Mouse (Mus musculus): ENCODE results near the gene Hoxb5. TPM values are rescaled to one million over a fixed set of nuclear protein-coding genes. Genes with fewer than 3 reads are reported as not detected.

Gene Hoxb5
- polyA plus RNA-seq, 1 experiment = not detected

DNA sequence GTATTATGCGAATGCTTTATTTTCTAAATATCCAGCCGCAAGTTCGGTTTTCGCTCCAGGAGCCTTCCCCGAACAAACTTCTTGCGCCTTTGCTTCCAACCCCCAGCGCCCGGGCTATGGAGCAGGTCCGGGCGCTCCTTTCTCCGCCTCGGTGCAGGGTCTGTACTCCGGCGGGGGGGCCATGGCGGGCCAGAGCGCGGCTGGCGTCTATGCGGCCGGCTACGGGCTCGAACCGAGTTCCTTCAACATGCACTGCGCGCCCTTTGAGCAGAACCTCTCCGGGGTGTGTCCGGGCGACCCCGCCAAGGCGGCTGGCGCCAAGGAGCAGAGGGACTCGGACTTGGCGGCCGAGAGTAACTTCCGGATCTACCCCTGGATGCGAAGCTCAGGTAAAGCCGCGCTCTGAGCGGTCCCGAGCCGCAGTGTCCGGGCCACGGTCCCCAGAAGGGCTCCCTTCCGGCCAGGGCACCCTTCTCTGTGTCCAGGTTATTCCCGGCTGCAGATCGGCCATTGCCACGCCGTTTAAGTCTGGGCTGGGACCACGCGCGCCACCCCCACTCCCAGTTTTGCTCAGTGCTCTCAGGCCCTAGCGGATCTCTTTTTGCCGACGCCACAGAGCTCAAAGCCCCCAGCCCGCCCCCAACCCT is 16.3 kb upstream of the Hoxb5 start:
- Histone ChIP-seq H3K79me2 (ENCODE audit: control insufficient read depth, insufficient read depth) (no peaks in the 10 kb centered on the region), H3K27me3 (ENCODE audit: control insufficient read depth, insufficient read depth, insufficient read length) (peaks cover 89% of the 10 kb centered on the region), H3K36me3 (ENCODE audit: control insufficient read depth, insufficient read depth) (no peaks in the 10 kb centered on the region), H3K4me3 (no peak overlapping the region), H3ac (ENCODE audit: control insufficient read depth, insufficient read length) (no peak overlapping the region), H3K4me2 (ENCODE audit: low read depth) (no peak overlapping the region)
- no peak for TF ChIP-seq REST (IDR thresholded peaks at IDR 0.05; ENCODE audit: insufficient read depth, insufficient read length)
- no peak for TF ChIP-seq POLR2AphosphoS2 (IDR thresholded peaks at IDR 0.05; ENCODE audit: insufficient read length, low read depth)
- no peak for TF ChIP-seq CEBPB (IDR thresholded peaks at IDR 0.05; ENCODE audit: insufficient read depth, poor library complexity, severe bottlenecking)

DNA sequence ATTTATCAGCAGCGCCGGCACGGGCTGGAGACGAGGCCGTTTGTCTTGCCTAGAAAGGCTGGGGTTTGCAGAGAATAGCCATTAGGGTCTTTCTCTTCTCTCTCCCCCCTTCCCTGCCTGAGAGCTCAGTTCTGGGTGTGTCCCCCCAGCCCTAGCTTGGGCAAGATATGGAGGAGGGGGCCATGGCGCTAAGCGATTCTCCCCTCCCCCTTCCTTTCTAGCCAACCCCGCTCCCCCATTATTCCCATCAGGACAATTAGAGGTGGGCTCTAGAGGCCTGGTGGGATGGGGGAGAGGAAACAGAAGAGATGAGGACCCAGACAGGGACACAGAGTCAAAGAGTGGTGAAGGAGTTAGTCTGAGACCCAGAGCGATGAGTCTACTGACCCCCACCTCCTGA is 15.7 kb upstream of the Hoxb5 start:
- no peaks in the 10 kb centered on the region for H3K36me3 ChIP-seq (ENCODE audit: control insufficient read depth, insufficient read depth)
- H3K79me2 ChIP-seq (ENCODE audit: control insufficient read depth, insufficient read depth) = no peaks in the 10 kb centered on the region
- peaks cover 87% of the 10 kb centered on the region for H3K27me3 ChIP-seq (ENCODE audit: control insufficient read depth, insufficient read depth, insufficient read length)
- no peak overlapping the region for H3K4me2 ChIP-seq (ENCODE audit: low read depth)
- H3K4me3 ChIP-seq = no peak overlapping the region
- TF ChIP-seq POLR2AphosphoS2 (IDR thresholded peaks at IDR 0.05; ENCODE audit: insufficient read length, low read depth) (no peak), MYOG (IDR thresholded peaks at IDR 0.05; ENCODE audit: control insufficient read depth in 1 of 3, insufficient read depth in 1 of 3, insufficient read length in 2 of 3, low read depth in 2 of 3) (no peak), TCF3 (IDR thresholded peaks at IDR 0.05; ENCODE audit: insufficient read length, low read depth) (no peak), CEBPB (IDR thresholded peaks at IDR 0.05; ENCODE audit: insufficient read depth, poor library complexity, severe bottlenecking) (no peak), MYOD1 (IDR thresholded peaks at IDR 0.05; ENCODE audit: control insufficient read depth in 1 of 3, insufficient read length in 2 of 3, low read depth in 2 of 3) (no peak), SRF (IDR thresholded peaks at IDR 0.05; ENCODE audit: control insufficient read depth, insufficient read length, low read depth) (no peak), E2F4 (IDR thresholded peaks at IDR 0.05; ENCODE audit: insufficient read depth) (no peak), TCF12 (IDR thresholded peaks at IDR 0.05; ENCODE audit: insufficient read depth, poor library complexity, severe bottlenecking) (no peak), POLR2A (IDR thresholded peaks at IDR 0.05; ENCODE audit: insufficient read length, low read depth) (no peak), REST (IDR thresholded peaks at IDR 0.05; ENCODE audit: insufficient read depth, insufficient read length) (no peak)
- no peak overlapping the region for H3ac ChIP-seq (ENCODE audit: control insufficient read depth, insufficient read length)

DNA sequence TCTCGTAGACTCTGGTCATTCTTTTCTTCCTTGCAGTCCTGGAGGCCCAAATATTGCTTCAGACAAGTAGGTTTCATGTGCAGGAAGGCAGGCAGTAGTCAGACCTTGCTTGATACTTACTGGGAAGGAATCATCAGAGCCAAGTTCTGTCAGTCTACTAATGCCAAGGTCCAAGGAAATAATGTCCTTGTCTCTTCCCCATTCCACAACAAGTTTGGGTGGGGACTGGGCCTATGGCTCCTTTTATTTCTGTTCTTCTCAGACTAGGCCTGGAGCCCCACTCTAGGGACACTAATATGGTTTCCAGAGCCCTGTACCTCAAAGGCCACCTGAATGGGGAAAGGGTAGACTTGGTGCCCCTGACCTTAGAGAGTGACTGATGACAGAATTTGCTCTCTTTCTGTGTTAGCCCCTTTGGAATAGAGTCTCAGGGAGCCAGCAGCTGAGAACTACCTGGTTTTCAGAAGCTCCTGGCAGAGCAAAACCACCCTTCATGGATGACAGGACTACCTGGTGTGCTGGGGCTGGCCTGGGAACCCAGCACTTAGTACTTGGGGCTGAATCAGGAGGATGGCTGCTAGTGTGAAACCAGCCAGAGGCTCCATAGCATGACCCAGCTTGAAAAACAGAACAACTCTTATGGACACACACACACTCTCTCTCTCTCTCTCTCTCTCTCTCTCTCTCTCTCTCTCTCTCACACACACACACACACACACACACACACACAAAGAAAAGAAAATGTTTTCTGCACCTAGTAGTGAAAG is 14.5 kb upstream of the Hoxb5 start:
- Histone ChIP-seq H3K4me2 (ENCODE audit: low read depth) (no peak overlapping the region), H3K36me3 (ENCODE audit: control insufficient read depth, insufficient read depth) (no peaks in the 10 kb centered on the region), H3K27me3 (ENCODE audit: control insufficient read depth, insufficient read depth, insufficient read length) (peaks cover 86% of the 10 kb centered on the region), H3K79me2 (ENCODE audit: control insufficient read depth, insufficient read depth) (no peaks in the 10 kb centered on the region), H3K4me3 (no peak overlapping the region), H3ac (ENCODE audit: control insufficient read depth, insufficient read length) (no peak overlapping the region)
- no peak for TF ChIP-seq TCF12 (IDR thresholded peaks at IDR 0.05; ENCODE audit: insufficient read depth, poor library complexity, severe bottlenecking)
- no peak for TF ChIP-seq MYOD1 (IDR thresholded peaks at IDR 0.05; ENCODE audit: control insufficient read depth in 1 of 3, insufficient read length in 2 of 3, low read depth in 2 of 3)

- H3K4me2 ChIP-seq (ENCODE audit: low read depth) = no peak overlapping the region
- H3K36me3 ChIP-seq (ENCODE audit: control insufficient read depth, insufficient read depth) = no peaks in the 10 kb centered on the region
- peaks cover 83% of the 10 kb centered on the region for H3K27me3 ChIP-seq (ENCODE audit: control insufficient read depth, insufficient read depth, insufficient read length)
- no peak for TF ChIP-seq POLR2A (IDR thresholded peaks at IDR 0.05; ENCODE audit: insufficient read length, low read depth)
- no peak for TF ChIP-seq SRF (IDR thresholded peaks at IDR 0.05; ENCODE audit: control insufficient read depth, insufficient read length, low read depth)
- no peak for TF ChIP-seq TCF12 (IDR thresholded peaks at IDR 0.05; ENCODE audit: insufficient read depth, poor library complexity, severe bottlenecking)
- TF ChIP-seq REST (IDR thresholded peaks at IDR 0.05; ENCODE audit: insufficient read depth, insufficient read length) = no peak
- no peak for TF ChIP-seq USF1 (IDR thresholded peaks at IDR 0.05; ENCODE audit: low read depth)
- no peak for TF ChIP-seq MYOD1 (IDR thresholded peaks at IDR 0.05; ENCODE audit: control insufficient read depth in 1 of 3, insufficient read length in 2 of 3, low read depth in 2 of 3)
- TF ChIP-seq E2F4 (IDR thresholded peaks at IDR 0.05; ENCODE audit: insufficient read depth) = no peak
- no peak for TF ChIP-seq POLR2AphosphoS2 (IDR thresholded peaks at IDR 0.05; ENCODE audit: insufficient read length, low read depth)
- no peak for TF ChIP-seq CEBPB (IDR thresholded peaks at IDR 0.05; ENCODE audit: insufficient read depth, poor library complexity, severe bottlenecking)
- TF ChIP-seq MAX (IDR thresholded peaks at IDR 0.05; ENCODE audit: low read depth) = no peak
- no peak for TF ChIP-seq TCF3 (IDR thresholded peaks at IDR 0.05; ENCODE audit: insufficient read length, low read depth)
- TF ChIP-seq MYOG (IDR thresholded peaks at IDR 0.05; ENCODE audit: control insufficient read depth in 1 of 3, insufficient read depth in 1 of 3, insufficient read length in 2 of 3, low read depth in 2 of 3) = no peak
- no peaks in the 10 kb centered on the region for H3K79me2 ChIP-seq (ENCODE audit: control insufficient read depth, insufficient read depth)
- H3K4me3 ChIP-seq = no peak overlapping the region
- no peak overlapping the region for H3ac ChIP-seq (ENCODE audit: control insufficient read depth, insufficient read length)
Measured at GRCm38 (mm10) chr11:96289293-96289692, 13.8 kb upstream of the Hoxb5 start.

DNA sequence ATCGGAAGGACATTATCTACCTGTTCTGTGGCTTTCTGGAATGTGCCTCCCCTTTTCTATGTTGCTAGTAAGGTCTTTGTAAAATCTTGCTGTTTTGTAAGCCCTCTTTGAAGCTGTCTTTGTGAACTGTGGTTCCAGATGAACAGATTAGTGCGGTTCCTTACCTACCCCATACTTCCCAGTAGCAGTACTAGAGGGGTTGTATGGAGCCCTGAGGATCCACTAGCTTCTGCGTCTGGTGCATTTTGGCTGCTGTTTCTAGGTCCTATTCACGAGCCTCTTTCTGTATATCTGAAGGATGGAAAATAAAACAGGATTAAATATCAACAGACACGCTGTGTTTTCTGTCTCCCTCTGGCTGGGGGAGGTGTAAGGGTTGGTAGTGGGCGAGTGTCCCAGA is 13.3 kb upstream of the Hoxb5 start:
- no peaks in the 10 kb centered on the region for H3K79me2 ChIP-seq (ENCODE audit: control insufficient read depth, insufficient read depth)
- H3K4me3 ChIP-seq = no peak overlapping the region
- TF ChIP-seq CEBPB (IDR thresholded peaks at IDR 0.05; ENCODE audit: insufficient read depth, poor library complexity, severe bottlenecking) = no peak
- no peak for TF ChIP-seq TCF12 (IDR thresholded peaks at IDR 0.05; ENCODE audit: insufficient read depth, poor library complexity, severe bottlenecking)
- no peak for TF ChIP-seq MYOD1 (IDR thresholded peaks at IDR 0.05; ENCODE audit: control insufficient read depth in 1 of 3, insufficient read length in 2 of 3, low read depth in 2 of 3)
- TF ChIP-seq TCF3 (IDR thresholded peaks at IDR 0.05; ENCODE audit: insufficient read length, low read depth) = no peak
- TF ChIP-seq REST (IDR thresholded peaks at IDR 0.05; ENCODE audit: insufficient read depth, insufficient read length) = no peak
- no peak for TF ChIP-seq SRF (IDR thresholded peaks at IDR 0.05; ENCODE audit: control insufficient read depth, insufficient read length, low read depth)
- H3K36me3 ChIP-seq (ENCODE audit: control insufficient read depth, insufficient read depth) = no peaks in the 10 kb centered on the region
- H3ac ChIP-seq (ENCODE audit: control insufficient read depth, insufficient read length) = no peak overlapping the region
- H3K27me3 ChIP-seq (ENCODE audit: control insufficient read depth, insufficient read depth, insufficient read length) = peaks cover 83% of the 10 kb centered on the region
- H3K4me2 ChIP-seq (ENCODE audit: low read depth) = no peak overlapping the region

All from myocyte (in vitro differentiated cells).